Comparison of ENCODE assay signal across 21 mouse cellular contexts in the genomic region with DNA sequence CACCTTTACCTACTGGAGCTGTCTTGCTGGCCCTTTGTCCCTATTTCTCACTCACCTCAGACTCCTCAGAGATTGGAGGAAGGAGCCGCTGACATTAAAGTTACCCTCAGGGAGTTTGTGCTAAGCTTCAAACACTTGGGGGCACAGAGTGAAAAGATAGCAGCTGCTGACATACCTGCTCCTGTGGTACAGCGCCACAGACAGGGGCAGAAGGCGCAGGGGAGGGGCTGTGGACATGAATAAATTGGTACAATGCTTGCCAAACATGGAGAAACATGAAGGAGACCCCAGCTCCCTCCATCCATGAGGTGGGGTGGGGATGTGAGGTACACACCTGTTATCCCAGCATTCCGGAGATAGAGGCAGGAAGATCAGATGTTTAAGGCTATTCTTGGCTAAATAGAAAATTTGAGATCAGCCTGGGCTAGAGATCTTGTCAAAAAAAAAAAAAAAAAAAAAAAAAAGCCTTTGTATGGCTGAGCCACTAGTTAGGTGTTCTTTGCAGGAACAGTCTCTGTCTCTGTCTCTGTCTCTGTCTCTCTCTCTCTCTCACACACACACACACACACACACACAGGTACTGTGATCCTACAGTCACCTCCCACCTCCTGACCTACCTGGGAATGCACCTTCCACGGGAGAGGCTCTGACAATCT. TPM values are rescaled to one million over a fixed set of nuclear protein-coding genes. Genes with fewer than 3 reads are reported as not detected.
A peak's percentile ranks its signal among the peaks of the same experiment; 100 is the strongest.
DNase-seq lines count a peak whose midpoint lies in the region; ATAC-seq lines count a peak whose summit lies in the region.
"Had no signal": no experiment of that assay in that cellular context is flagged by ENCODE, and none has a peak within 500 bp of the region (broad histone marks: within the 10 kb centered on the region; RNA-seq: fewer than 3 reads in every experiment).

No protein-coding gene starts in this region.

- 71% methylated on average over 5 of the region's 5 CpGs for WGBS in forebrain, embryonic 13.5 days
- WGBS in forebrain, embryonic 11.5 days = 64% methylated on average over 5 of the region's 5 CpGs
- 56% methylated on average over 5 of the region's 5 CpGs for WGBS in intestine, embryonic 14.5 days
- WGBS in forebrain, embryonic 10.5 days = 68% methylated on average over 5 of the region's 5 CpGs

- H3K9ac ChIP-seq in forebrain, embryonic 13.5 days = no peak overlapping the region
- no peak overlapping the region for H3K9ac ChIP-seq in forebrain, embryonic 11.5 days (ENCODE audit: low read length)
- H3K9ac ChIP-seq in intestine, embryonic 14.5 days (ENCODE audit: low read length) = no peak overlapping the region
- H3K9ac ChIP-seq: heart, embryonic 13.5 days; hindbrain, embryonic 12.5 days; liver, embryonic 12.5 days had no signal

- no peak for DNase-seq in forebrain, embryonic 11.5 days (ENCODE audit: low spot score)
- DNase-seq in kidney, adult 9 months = peak; percentile 22
- no peak for DNase-seq in kidney, postnatal 36 days
- no peak for DNase-seq in intestine, embryonic 14.5 days (ENCODE audit: low spot score)
- DNase-seq in thymus, postnatal 14 days = peak; percentile 74
- no peak for DNase-seq in lung, postnatal 14 days
- no peak for DNase-seq in forebrain, embryonic 10.5 days (ENCODE audit: extremely low spot score, low spot score)
- DNase-seq: adrenal gland, adult 2 months; cerebellum, adult 8-10 months; gastrocnemius, postnatal 25 days; left cerebral cortex, postnatal 4 days; retina, postnatal 1 day had no signal

- no peak overlapping the region for H3K4me3 ChIP-seq in forebrain, embryonic 13.5 days
- no peak overlapping the region for H3K4me3 ChIP-seq in forebrain, embryonic 11.5 days (ENCODE audit: low read depth, low read length)
- H3K4me3 ChIP-seq in intestine, embryonic 14.5 days (ENCODE audit: low read depth, low read length) = no peak overlapping the region
- no peak overlapping the region for H3K4me3 ChIP-seq in forebrain, embryonic 10.5 days
- H3K4me3 ChIP-seq: erythroblast, embryonic 14.5 days; heart, embryonic 13.5 days; hindbrain, embryonic 12.5 days had no signal

- H3K36me3 ChIP-seq in forebrain, embryonic 13.5 days (ENCODE audit: poor library complexity, severe bottlenecking) = no peaks in the 10 kb centered on the region
- no peaks in the 10 kb centered on the region for H3K36me3 ChIP-seq in forebrain, embryonic 11.5 days (ENCODE audit: control insufficient read depth, insufficient read depth, low read length)
- H3K36me3 ChIP-seq in intestine, embryonic 14.5 days (ENCODE audit: control insufficient read depth, insufficient read depth, low read length) = no peaks in the 10 kb centered on the region
- no peaks in the 10 kb centered on the region for H3K36me3 ChIP-seq in forebrain, embryonic 10.5 days (replicated peaks)
- H3K36me3 ChIP-seq: heart, embryonic 13.5 days; hindbrain, embryonic 12.5 days; liver, embryonic 12.5 days had no signal

- no peak overlapping the region for H3K27ac ChIP-seq in forebrain, embryonic 13.5 days
- no peak overlapping the region for H3K27ac ChIP-seq in forebrain, embryonic 11.5 days (ENCODE audit: low read depth, low read length)
- no peak overlapping the region for H3K27ac ChIP-seq in intestine, embryonic 14.5 days (ENCODE audit: low read depth)
- no peak overlapping the region for H3K27ac ChIP-seq in forebrain, embryonic 10.5 days
- H3K27ac ChIP-seq: heart, embryonic 13.5 days; hindbrain, embryonic 12.5 days; liver, embryonic 12.5 days had no signal

- no peak for ATAC-seq in forebrain, embryonic 13.5 days
- ATAC-seq in forebrain, embryonic 11.5 days (replicated peaks; ENCODE audit: low FRiP score) = no peak
- ATAC-seq in intestine, embryonic 14.5 days (replicated peaks; ENCODE audit: low FRiP score, low TSS enrichment, low read depth) = 0 out of 2 replicates have a peak, but pooled peaks have one; percentile 14
- ATAC-seq: liver, embryonic 12.5 days had no signal

- H3K27me3 ChIP-seq in forebrain, embryonic 13.5 days = peaks cover 23% of the 10 kb centered on the region
- peaks cover 8% of the 10 kb centered on the region for H3K27me3 ChIP-seq in forebrain, embryonic 11.5 days (ENCODE audit: control insufficient read depth, insufficient read depth, low read length)
- H3K27me3 ChIP-seq in intestine, embryonic 14.5 days (replicated peaks; ENCODE audit: control insufficient read depth, insufficient read depth, low read length) = 0 out of 2 replicates have a peak, but pooled peaks cover 4% of the 10 kb centered on the region
- peaks cover 80% of the 10 kb centered on the region for H3K27me3 ChIP-seq in forebrain, embryonic 10.5 days (ENCODE audit: poor library complexity, severe bottlenecking)

- no peaks in the 10 kb centered on the region for H3K9me3 ChIP-seq in forebrain, embryonic 13.5 days (replicated peaks)
- no peaks in the 10 kb centered on the region for H3K9me3 ChIP-seq in forebrain, embryonic 11.5 days (ENCODE audit: control insufficient read depth, low read length)
- no peaks in the 10 kb centered on the region for H3K9me3 ChIP-seq in intestine, embryonic 14.5 days (ENCODE audit: control insufficient read depth, low read length)
- H3K9me3 ChIP-seq in forebrain, embryonic 10.5 days = peaks cover 7% of the 10 kb centered on the region; the same call in 1 of the 2 replicates
- H3K9me3 ChIP-seq: heart, embryonic 13.5 days; hindbrain, embryonic 12.5 days; liver, embryonic 12.5 days had no signal

- peak overlapping the region; percentile 89; the same call in 1 of the 2 replicates for H3K4me2 ChIP-seq in forebrain, embryonic 13.5 days
- H3K4me2 ChIP-seq in forebrain, embryonic 11.5 days (ENCODE audit: low read depth, low read length, severe bottlenecking) = no peak overlapping the region
- no peak overlapping the region; the same call in 1 of the 2 replicates for H3K4me2 ChIP-seq in intestine, embryonic 14.5 days (ENCODE audit: low read length)

- peaks cover 36% of the 10 kb centered on the region for H3K4me1 ChIP-seq in forebrain, embryonic 13.5 days
- H3K4me1 ChIP-seq in forebrain, embryonic 11.5 days (replicated peaks; ENCODE audit: control insufficient read depth, insufficient read depth, low read length) = peaks cover 13% of the 10 kb centered on the region
- peaks cover 29% of the 10 kb centered on the region for H3K4me1 ChIP-seq in intestine, embryonic 14.5 days (replicated peaks; ENCODE audit: control insufficient read depth, insufficient read depth, low read length)
- H3K4me1 ChIP-seq in forebrain, embryonic 10.5 days = peaks cover 49% of the 10 kb centered on the region

RNA-seq across cellular contexts. Expression of gene Fkbp5, which starts 3.9 kb away (rescaled TPM):
- 29.4 and 30.1 TPM in 2 replicates for polyA plus RNA-seq in forebrain, embryonic 13.5 days (2015; fragmentation: Nextera tagmentation; extraction: Ambion mirVana)
- 11.4 and 11.5 TPM in 2 replicates for polyA plus RNA-seq in forebrain, embryonic 11.5 days (2014; fragmentation: Nextera tagmentation; extraction: Ambion mirVana)
- 8.1 and 8.7 TPM in 2 replicates for polyA plus RNA-seq in intestine, embryonic 14.5 days (2014; fragmentation: Nextera tagmentation; extraction: Ambion mirVana)
- polyA plus RNA-seq in forebrain, embryonic 10.5 days (2016; fragmentation: Nextera tagmentation; extraction: Ambion mirVana) = 31.7 and 33.5 TPM in 2 replicates

RNA-seq across cellular contexts. Expression of gene Armc12, which starts 9.4 kb away (rescaled TPM):
- polyA plus RNA-seq in forebrain, embryonic 13.5 days (2015; fragmentation: Nextera tagmentation; extraction: Ambion mirVana) = not detected in 2 replicates
- not detected in 2 replicates for polyA plus RNA-seq in forebrain, embryonic 11.5 days (2014; fragmentation: Nextera tagmentation; extraction: Ambion mirVana)
- polyA plus RNA-seq in intestine, embryonic 14.5 days (2014; fragmentation: Nextera tagmentation; extraction: Ambion mirVana) = not detected in 2 replicates
- not detected in 2 replicates for polyA plus RNA-seq in forebrain, embryonic 10.5 days (2016; fragmentation: Nextera tagmentation; extraction: Ambion mirVana)
- polyA plus RNA-seq: adrenal gland, adult 2 months; erythroblast, embryonic 14.5 days; heart, embryonic 13.5 days; hindbrain, embryonic 12.5 days; large intestine, adult 2 months; liver, embryonic 12.5 days; lung, embryonic 16.5 days; stomach, embryonic 14.5 days; urinary bladder, adult 2 months had no signal

RNA-seq across cellular contexts. Expression of gene Clpsl2, which starts 28.0 kb away (rescaled TPM):
- not detected in 2 replicates for polyA plus RNA-seq in forebrain, embryonic 13.5 days (2015; fragmentation: Nextera tagmentation; extraction: Ambion mirVana)
- not detected in 2 replicates for polyA plus RNA-seq in forebrain, embryonic 11.5 days (2014; fragmentation: Nextera tagmentation; extraction: Ambion mirVana)
- not detected in 2 replicates for polyA plus RNA-seq in intestine, embryonic 14.5 days (2014; fragmentation: Nextera tagmentation; extraction: Ambion mirVana)
- not detected in 2 replicates for polyA plus RNA-seq in forebrain, embryonic 10.5 days (2016; fragmentation: Nextera tagmentation; extraction: Ambion mirVana)
- polyA plus RNA-seq: adrenal gland, adult 2 months; erythroblast, embryonic 14.5 days; heart, embryonic 13.5 days; hindbrain, embryonic 12.5 days; large intestine, adult 2 months; liver, embryonic 12.5 days; lung, embryonic 16.5 days; stomach, embryonic 14.5 days; urinary bladder, adult 2 months had no signal

RNA-seq across cellular contexts. Expression of gene Clps, which starts 39.4 kb away (rescaled TPM):
- polyA plus RNA-seq in forebrain, embryonic 13.5 days (2015; fragmentation: Nextera tagmentation; extraction: Ambion mirVana) = 0.54 TPM in 1 of 2 replicates, not detected in the other
- not detected in 2 replicates for polyA plus RNA-seq in forebrain, embryonic 11.5 days (2014; fragmentation: Nextera tagmentation; extraction: Ambion mirVana)
- 18.6 and 323 TPM in 2 replicates for polyA plus RNA-seq in intestine, embryonic 14.5 days (2014; fragmentation: Nextera tagmentation; extraction: Ambion mirVana)
- polyA plus RNA-seq in forebrain, embryonic 10.5 days (2016; fragmentation: Nextera tagmentation; extraction: Ambion mirVana) = not detected in 2 replicates
- polyA plus RNA-seq: erythroblast, embryonic 14.5 days; hindbrain, embryonic 12.5 days had no signal

RNA-seq across cellular contexts. Expression of gene Lhfpl5, which starts 54.2 kb away (rescaled TPM):
- polyA plus RNA-seq in forebrain, embryonic 13.5 days (2015; fragmentation: Nextera tagmentation; extraction: Ambion mirVana) = 2.8 and 2.9 TPM in 2 replicates
- 0.84 and 1.5 TPM in 2 replicates for polyA plus RNA-seq in forebrain, embryonic 11.5 days (2014; fragmentation: Nextera tagmentation; extraction: Ambion mirVana)
- 1.5 and 2.0 TPM in 2 replicates for polyA plus RNA-seq in intestine, embryonic 14.5 days (2014; fragmentation: Nextera tagmentation; extraction: Ambion mirVana)
- 0.41 and 0.45 TPM in 2 replicates for polyA plus RNA-seq in forebrain, embryonic 10.5 days (2016; fragmentation: Nextera tagmentation; extraction: Ambion mirVana)
- polyA plus RNA-seq: erythroblast, embryonic 14.5 days had no signal

Comparison
In these comparisons a context has a peak if more than half of its experiments do, and no peak if none do; other contexts are left out.
1. DNase-seq: peak in kidney, adult 9 months (single experiment) and thymus, postnatal 14 days (single experiment); none in forebrain, embryonic 11.5 days (single experiment), kidney, postnatal 36 days (0 of 2), intestine, embryonic 14.5 days (single experiment), lung, postnatal 14 days (single experiment) and forebrain, embryonic 10.5 days (single experiment).